Mouse (Mus musculus) spleen, adult 2 months (tissue): ENCODE results near the gene Fam19a2.

ENCODE experiments used
- CTCF ChIP-seq: fragments of 200-500 bp; IDR thresholded peaks from 2 replicates; pipeline ENCODE4 v1.5.1; 2011; ENCODE audit warnings: mild to moderate bottlenecking, inconsistent platforms; ENCODE audit not compliant: insufficient read depth, insufficient read length, insufficient replicate concordance; ENCODE audit errors: extremely low read depth
- POLR2A ChIP-seq: fragments of 200-500 bp; IDR thresholded peaks from 2 replicates; pipeline ENCODE4 v1.6.1; 2011; ENCODE audit warnings: low read depth, low read length, inconsistent platforms

- TF ChIP-seq CTCF (no peak), POLR2A (no peak)
Observed at GRCm38 (mm10) chr10:123570616-123571188, 306.9 kb downstream of the Fam19a2 start.
